In the genomic region with DNA sequence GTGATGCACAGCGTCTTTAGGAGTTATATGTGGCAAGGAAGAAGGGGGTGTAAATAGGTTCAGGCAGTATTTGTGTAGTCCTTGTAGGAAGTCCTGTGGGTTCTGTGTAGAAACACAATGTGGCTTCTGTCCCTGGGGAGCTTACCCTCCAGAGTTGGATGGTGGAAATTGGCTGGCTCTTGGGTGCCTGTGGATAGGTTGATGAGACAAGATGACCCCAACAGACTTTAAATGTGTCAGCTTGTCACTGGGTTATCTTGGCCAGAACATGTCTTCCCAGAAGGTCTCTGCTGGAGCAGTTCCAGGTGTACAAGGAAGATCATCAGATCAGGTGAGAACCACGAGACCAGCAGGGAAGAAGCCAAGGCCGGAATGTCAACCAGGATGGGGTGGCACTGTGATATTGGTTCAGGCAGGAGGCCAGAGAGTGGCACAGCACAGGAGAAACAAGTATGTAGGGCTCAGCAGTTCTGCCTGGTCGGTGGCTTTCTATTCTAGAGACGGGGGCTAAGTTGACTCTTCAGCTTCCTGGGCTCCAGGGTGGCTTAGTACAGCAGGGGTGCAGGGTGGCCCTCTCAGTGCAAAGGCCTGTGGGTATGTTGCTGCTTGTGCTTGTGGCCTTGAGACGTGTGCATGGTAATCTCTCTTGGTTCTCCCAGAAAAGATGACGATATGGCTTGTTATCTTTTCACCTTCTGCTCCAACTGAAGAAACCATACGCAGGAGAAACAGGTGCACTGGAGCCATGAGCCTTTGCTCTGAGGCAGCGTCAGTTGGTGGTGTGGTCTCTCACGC, we compare ENCODE assay signal across 17 mouse cellular contexts. TPM values are rescaled to one million over a fixed set of nuclear protein-coding genes. Genes with fewer than 3 reads are reported as not detected.
A peak's percentile ranks its signal among the peaks of the same experiment; 100 is the strongest.
DNase-seq lines count a peak whose midpoint lies in the region; ATAC-seq and TF ChIP-seq lines count a peak whose summit lies in the region.
"Had no signal": no experiment of that assay in that cellular context is flagged by ENCODE, and none has a peak within 500 bp of the region (broad histone marks: within the 10 kb centered on the region; RNA-seq: fewer than 3 reads in every experiment).

No protein-coding gene starts in this region.

- H3K4me3 ChIP-seq in MEL (ENCODE audit: control insufficient read depth in 1 of 2, insufficient read depth in 1 of 2, low read depth in 2 of 2, low read length in 2 of 2) = no peak overlapping the region
- no peak overlapping the region for H3K4me3 ChIP-seq in hindbrain, embryonic 11.5 days (ENCODE audit: low read depth, low read length)
- H3K4me3 ChIP-seq: left cerebral cortex, adult 2 months; limb, embryonic 15.5 days; megakaryocyte, embryonic 14.5 days; myocyte had no signal

- peak; percentile 71 to 89 for TF ChIP-seq EP300 in MEL (IDR thresholded peaks at IDR 0.05; ENCODE audit: low read depth in 1 of 2, low read length in 2 of 2)

- DNase-seq in MEL (ENCODE audit: low read depth, low spot score) = peak; percentile 76
- DNase-seq in brain, adult 2 months (ENCODE audit: low read depth, low spot score) = peak; percentile 37
- DNase-seq in gastrocnemius, adult 18-20 months (ENCODE audit: low spot score) = no peak
- DNase-seq in gastrocnemius, adult 8-10 months (ENCODE audit: low spot score in 2 of 2) = no peak
- no peak for DNase-seq in hindbrain, embryonic 11.5 days (ENCODE audit: low spot score)
- no peak for DNase-seq in adrenal gland, postnatal 14 days
- DNase-seq: adrenal gland, adult 8-10 months; kidney, postnatal 14 days; right cerebral cortex, postnatal 25 days had no signal

- H3K9ac ChIP-seq in MEL (ENCODE audit: control insufficient read depth, low read depth, low read length, poor library complexity, severe bottlenecking) = peak overlapping the region; percentile 41
- H3K9ac ChIP-seq in hindbrain, embryonic 11.5 days (ENCODE audit: low read depth, low read length) = no peak overlapping the region
- H3K9ac ChIP-seq: limb, embryonic 15.5 days had no signal

- peaks cover 40 to 52% of the 10 kb centered on the region in 2 experiments for H3K4me1 ChIP-seq in MEL (ENCODE audit: control insufficient read depth in 1 of 2, insufficient read depth in 2 of 2, low read length in 2 of 2)
- H3K4me1 ChIP-seq in hindbrain, embryonic 11.5 days (replicated peaks; ENCODE audit: control insufficient read depth, insufficient read depth, low read length) = no peaks in the 10 kb centered on the region

- no peaks in the 10 kb centered on the region for H3K9me3 ChIP-seq in MEL (replicated peaks; ENCODE audit: insufficient read depth, low read length)
- H3K9me3 ChIP-seq in hindbrain, embryonic 11.5 days (ENCODE audit: control insufficient read depth, low read length) = no peaks in the 10 kb centered on the region
- H3K9me3 ChIP-seq: limb, embryonic 15.5 days; megakaryocyte, embryonic 14.5 days had no signal

- 94% methylated on average over 10 of the region's 10 CpGs for WGBS in hindbrain, embryonic 11.5 days

- H3K27ac ChIP-seq in MEL (ENCODE audit: control insufficient read depth, low read depth, low read length) = peak overlapping the region; percentile 65
- no peak overlapping the region for H3K27ac ChIP-seq in hindbrain, embryonic 11.5 days (ENCODE audit: low read depth, low read length)
- H3K27ac ChIP-seq: left cerebral cortex, adult 2 months; limb, embryonic 15.5 days had no signal

- H3K27me3 ChIP-seq in MEL (ENCODE audit: control insufficient read depth in 1 of 2, insufficient read depth in 2 of 2, low read length in 2 of 2) = no peaks in the 10 kb centered on the region
- no peaks in the 10 kb centered on the region for H3K27me3 ChIP-seq in hindbrain, embryonic 11.5 days (ENCODE audit: control insufficient read depth, insufficient read depth, low read length)
- H3K27me3 ChIP-seq: CH12.LX; limb, embryonic 15.5 days; megakaryocyte, embryonic 14.5 days had no signal

- H3K4me2 ChIP-seq in hindbrain, embryonic 11.5 days (replicated peaks; ENCODE audit: low read depth, low read length) = no peak overlapping the region
- H3K4me2 ChIP-seq: limb, embryonic 15.5 days had no signal

- TF ChIP-seq RAD21 in MEL (IDR thresholded peaks at IDR 0.05; ENCODE audit: low read depth, low read length) = no peak

- no peaks in the 10 kb centered on the region for H3K79me2 ChIP-seq in MEL (ENCODE audit: control insufficient read depth, insufficient read depth, low read length, poor library complexity)

- no peak for TF ChIP-seq CTCF in MEL (IDR thresholded peaks at IDR 0.05 in 2 of 3, conservative IDR thresholded peaks at IDR 0.05 in 1 of 3; ENCODE audit: control insufficient read depth in 1 of 3, insufficient read depth in 1 of 3, low read depth in 2 of 3, low read length in 3 of 3, poor library complexity in 1 of 3, severe bottlenecking in 1 of 3)

- H3K36me3 ChIP-seq in MEL (ENCODE audit: control insufficient read depth in 1 of 2, insufficient read depth in 2 of 2, low read length in 2 of 2) = peaks cover 0 to 50% of the 10 kb centered on the region in 2 experiments; a peak in 2 of 4 replicates
- H3K36me3 ChIP-seq in hindbrain, embryonic 11.5 days (ENCODE audit: control insufficient read depth, insufficient read depth, low read length) = no peaks in the 10 kb centered on the region
- H3K36me3 ChIP-seq: limb, embryonic 15.5 days had no signal

- peak; percentile 37 for ATAC-seq in erythroblast, adult 5-6 weeks (replicated peaks; ENCODE audit: low FRiP score, poor library complexity, severe bottlenecking)
- ATAC-seq in megakaryocyte progenitor cell, adult 5-6 weeks (replicated peaks; ENCODE audit: poor library complexity) = peak; percentile 51
- ATAC-seq in hindbrain, embryonic 11.5 days (ENCODE audit: low FRiP score) = no peak
- ATAC-seq: intestine, embryonic 16.5 days had no signal

- no peak for TF ChIP-seq POLR2A in MEL (IDR thresholded peaks at IDR 0.05; ENCODE audit: control insufficient read depth in 1 of 2, insufficient read depth in 1 of 2, low read depth in 1 of 2, low read length in 2 of 2, poor library complexity in 1 of 2)

TF ChIP-seq in MEL, 35 proteins besides CTCF, POLR2A, EP300 and RAD21 (continues in another document):
- TF ChIP-seq SIN3A (IDR thresholded peaks at IDR 0.05; ENCODE audit: low read length) = peak; percentile 77
- TF ChIP-seq SMC3 (IDR thresholded peaks at IDR 0.05; ENCODE audit: low read depth, low read length) = no peak
- no peak for TF ChIP-seq CHD1 (IDR thresholded peaks at IDR 0.05; ENCODE audit: low read depth, low read length)
- TF ChIP-seq TCF12 (IDR thresholded peaks at IDR 0.05; ENCODE audit: low read depth, low read length) = peak; percentile 93
- TF ChIP-seq KAT2A (conservative IDR thresholded peaks at IDR 0.05; ENCODE audit: low read depth, low read length) = no peak; the same call in 1 of the 2 replicates
- TF ChIP-seq MXI1 (IDR thresholded peaks at IDR 0.05; ENCODE audit: low read depth, low read length) = peak; percentile 65
- TF ChIP-seq ZNF384 (IDR thresholded peaks at IDR 0.05; ENCODE audit: low read depth, low read length) = no peak
- TF ChIP-seq ETS1 (IDR thresholded peaks at IDR 0.05; ENCODE audit: low read depth, low read length) = peak; percentile 93
- peak; percentile 63 for TF ChIP-seq TAL1 (IDR thresholded peaks at IDR 0.05; ENCODE audit: low read length)
- peak; percentile 82 for TF ChIP-seq GATA1 (IDR thresholded peaks at IDR 0.05; ENCODE audit: low read depth, low read length)
- TF ChIP-seq POLR2AphosphoS5 (IDR thresholded peaks at IDR 0.05; ENCODE audit: borderline replicate concordance, low read depth, low read length) = no peak
- no peak for TF ChIP-seq NELFE (IDR thresholded peaks at IDR 0.05; ENCODE audit: low read depth, low read length)
- TF ChIP-seq POLR2AphosphoS2 (IDR thresholded peaks at IDR 0.05; ENCODE audit: low read length) = no peak

RNA-seq across cellular contexts. Expression of gene Pdcd4, which starts 5.3 kb away (rescaled TPM):
- 19.7 and 30.0 TPM in 2 replicates for total RNA-seq in MEL (2012; rRNA removed)
- 10 to 100 TPM in 1 of 2 experiments, not detected in 1; 37.6 TPM for polyA plus RNA-seq in MEL (2012; ENCODE audit: insufficient read depth in 1 of 2, insufficient read length in 2 of 2, low read depth in 1 of 2, low replicate concordance in 2 of 2, missing spikeins in 1 of 2)
- total RNA-seq in erythroblast, adult 5-6 weeks (2015; ENCODE audit: low replicate concordance) = 46.9 and 57.7 TPM in 2 replicates
- total RNA-seq in erythroblast, adult 5-6 weeks (2017; ENCODE audit: low replicate concordance) = 66.9 and 99.0 TPM in 2 replicates
- total RNA-seq in megakaryocyte progenitor cell, adult 5-6 weeks (2015) = 295 and 305 TPM in 2 replicates
- 358 and 441 TPM in 2 replicates for total RNA-seq in megakaryocyte progenitor cell, adult 5-6 weeks (2017)
- 10 to 100 TPM; 16.4 to 16.5 TPM for total RNA-seq in gastrocnemius, adult 18-20 months (2021)
- total RNA-seq in gastrocnemius, adult 8-10 months (2022) = 10 to 100 TPM; 12.9 to 22.3 (median 16.3) TPM
- polyA plus RNA-seq in hindbrain, embryonic 11.5 days (2014; fragmentation: Nextera tagmentation; extraction: Ambion mirVana) = 66.9 and 82.4 TPM in 2 replicates
- total RNA-seq in adrenal gland, postnatal 14 days (2021) = 109 and 110 TPM in 2 replicates

RNA-seq across cellular contexts. Expression of gene Shoc2, which starts 57.3 kb away (rescaled TPM):
- 33.4 and 37.0 TPM in 2 replicates for total RNA-seq in MEL (2012; rRNA removed)
- 10 to 100 TPM in 1 of 2 experiments, not detected in 1; 55.6 TPM for polyA plus RNA-seq in MEL (2012; ENCODE audit: insufficient read depth in 1 of 2, insufficient read length in 2 of 2, low read depth in 1 of 2, low replicate concordance in 2 of 2, missing spikeins in 1 of 2)
- total RNA-seq in erythroblast, adult 5-6 weeks (2015; ENCODE audit: low replicate concordance) = 23.6 and 25.1 TPM in 2 replicates
- total RNA-seq in erythroblast, adult 5-6 weeks (2017; ENCODE audit: low replicate concordance) = 18.4 and 18.6 TPM in 2 replicates
- total RNA-seq in megakaryocyte progenitor cell, adult 5-6 weeks (2015) = 47.0 and 55.1 TPM in 2 replicates
- total RNA-seq in megakaryocyte progenitor cell, adult 5-6 weeks (2017) = 43.3 and 44.2 TPM in 2 replicates
- 10 to 100 TPM; 21.9 to 26.0 TPM for total RNA-seq in gastrocnemius, adult 18-20 months (2021)
- total RNA-seq in gastrocnemius, adult 8-10 months (2022) = 10 to 100 TPM; 21.7 to 31.6 (median 23.4) TPM
- polyA plus RNA-seq in hindbrain, embryonic 11.5 days (2014; fragmentation: Nextera tagmentation; extraction: Ambion mirVana) = 80.9 and 81.1 TPM in 2 replicates
- 42.0 and 44.8 TPM in 2 replicates for total RNA-seq in adrenal gland, postnatal 14 days (2021)

RNA-seq across cellular contexts. Expression of gene Bbip1, which starts 57.7 kb away (rescaled TPM):
- total RNA-seq in MEL (2012; rRNA removed) = 71.3 and 81.9 TPM in 2 replicates
- 10 to 100 TPM in 1 of 2 experiments, not detected in 1; 75.9 TPM for polyA plus RNA-seq in MEL (2012; ENCODE audit: insufficient read depth in 1 of 2, insufficient read length in 2 of 2, low read depth in 1 of 2, low replicate concordance in 2 of 2, missing spikeins in 1 of 2)
- total RNA-seq in erythroblast, adult 5-6 weeks (2015; ENCODE audit: low replicate concordance) = 31.3 and 40.5 TPM in 2 replicates
- 18.9 and 28.3 TPM in 2 replicates for total RNA-seq in erythroblast, adult 5-6 weeks (2017; ENCODE audit: low replicate concordance)
- 72.9 and 88.8 TPM in 2 replicates for total RNA-seq in megakaryocyte progenitor cell, adult 5-6 weeks (2015)
- total RNA-seq in megakaryocyte progenitor cell, adult 5-6 weeks (2017) = 36.2 and 55.0 TPM in 2 replicates
- total RNA-seq in gastrocnemius, adult 18-20 months (2021) = 10 to 100 TPM; 39.2 to 40.7 TPM
- 10 to 100 TPM; 36.2 to 43.1 (median 38.0) TPM for total RNA-seq in gastrocnemius, adult 8-10 months (2022)
- polyA plus RNA-seq in hindbrain, embryonic 11.5 days (2014; fragmentation: Nextera tagmentation; extraction: Ambion mirVana) = 139 and 142 TPM in 2 replicates
- 23.2 and 26.1 TPM in 2 replicates for total RNA-seq in adrenal gland, postnatal 14 days (2021)

Comparison
In these comparisons a context has a peak if more than half of its experiments do, and no peak if none do; other contexts are left out.
1. DNase-seq: peak in MEL (single experiment) and brain, adult 2 months (single experiment); none in gastrocnemius, adult 18-20 months (single experiment), gastrocnemius, adult 8-10 months (0 of 2), hindbrain, embryonic 11.5 days (single experiment) and adrenal gland, postnatal 14 days (single experiment).